Mouse (Mus musculus) erythroblast, adult 5-6 weeks (primary cell): Measurements from ENCODE around the gene Htt. TPM values are rescaled to one million over a fixed set of nuclear protein-coding genes. Genes with fewer than 3 reads are reported as not detected.
A peak's percentile ranks its signal among the peaks of the same experiment; 100 is the strongest.

Experiments used
- ATAC-seq: replicated peaks from 2 replicates; pipeline ENCODE4 v1.8.0; 2016; ENCODE audit warnings: moderate number of reproducible peaks, mild to moderate bottlenecking, moderate TSS enrichment, inconsistent platforms; ENCODE audit not compliant: poor library complexity, low FRiP score, severe bottlenecking
- total RNA-seq, 2 experiments: library from RNA; stranded (forward) in 1 of 2; stranded (reverse) in 1 of 2; fragments of 150-400 nt in 1 of 2; fragments of 200-764, 138-1000 nt in 1 of 2; gene quantifications; 2 replicates each; pipeline versions ENCODE4 v1.2.3 to v1.2.4; 2015 to 2017; ENCODE audit warnings: low replicate concordance in 2 of 2

Htt gene
- total RNA-seq, 2 experiments from 2014 or later = 11.9 to 16.7 TPM

GRCm38 (mm10) chr5:34924519-34924918 lies 163.0 kb downstream of the Htt start:
- ATAC-seq = peak; percentile 80

- ATAC-seq = no peak
These were observed 166.1 kb downstream of the Htt start for GRCm38 (mm10) chr5:34927648-34928047.

- ATAC-seq = peak; percentile 86
These were observed 168.8 kb downstream of the Htt start for GRCm38 (mm10) chr5:34930151-34930975.

GRCm38 (mm10) chr5:34931091-34931490 lies 169.6 kb downstream of the Htt start:
- no peak; the same call in 1 of the 2 replicates for ATAC-seq

GRCm38 (mm10) chr5:34931516-34932457 lies 170.2 kb downstream of the Htt start:
- ATAC-seq = no peak

- ATAC-seq = no peak
These were observed 170.9 kb downstream of the Htt start for GRCm38 (mm10) chr5:34932458-34932806.

GRCm38 (mm10) chr5:34933461-34933860 lies 171.9 kb downstream of the Htt start:
- ATAC-seq = no peak

GRCm38 (mm10) chr5:34941710-34942470 lies 180.3 kb downstream of the Htt start:
- no peak for ATAC-seq

GRCm38 (mm10) chr5:34943428-34943827 lies 181.9 kb downstream of the Htt start:
- no peak for ATAC-seq

- ATAC-seq = peak; percentile 84
These were observed 187.6 kb downstream of the Htt start, which contains the start of gene Rgs12 for GRCm38 (mm10) chr5:34948861-34949760. Gene Rgs12, plus strand, starts transcription at chr5:34949445.

- ATAC-seq = peak; percentile 21
These were observed 188.2 kb downstream of the Htt start for GRCm38 (mm10) chr5:34949769-34950211.

GRCm38 (mm10) chr5:34950486-34951160 lies 189.1 kb downstream of the Htt start:
- no peak for ATAC-seq

- no peak for ATAC-seq
These were observed 189.8 kb downstream of the Htt start for GRCm38 (mm10) chr5:34951161-34951834.

- ATAC-seq = no peak
These were observed 193.0 kb downstream of the Htt start for GRCm38 (mm10) chr5:34954508-34954907.

GRCm38 (mm10) chr5:34955630-34956029 lies 194.1 kb downstream of the Htt start:
- ATAC-seq = peak; percentile 45

- ATAC-seq = no peak
These were observed 194.6 kb downstream of the Htt start for GRCm38 (mm10) chr5:34956151-34956550.

- no peak for ATAC-seq
These were observed 195.5 kb downstream of the Htt start for GRCm38 (mm10) chr5:34957015-34957414.

- peak; percentile 71 for ATAC-seq
These were observed 198.5 kb downstream of the Htt start for GRCm38 (mm10) chr5:34960021-34960420.
